Mouse (Mus musculus): ENCODE results near the gene Foxj1. TPM values are rescaled to one million over a fixed set of nuclear protein-coding genes. Genes with fewer than 3 reads are reported as not detected.
A peak's percentile ranks its signal among the peaks of the same experiment; 100 is the strongest.

Gene Foxj1
- total RNA-seq, 1 experiment from 2014 or later = not detected

DNA sequence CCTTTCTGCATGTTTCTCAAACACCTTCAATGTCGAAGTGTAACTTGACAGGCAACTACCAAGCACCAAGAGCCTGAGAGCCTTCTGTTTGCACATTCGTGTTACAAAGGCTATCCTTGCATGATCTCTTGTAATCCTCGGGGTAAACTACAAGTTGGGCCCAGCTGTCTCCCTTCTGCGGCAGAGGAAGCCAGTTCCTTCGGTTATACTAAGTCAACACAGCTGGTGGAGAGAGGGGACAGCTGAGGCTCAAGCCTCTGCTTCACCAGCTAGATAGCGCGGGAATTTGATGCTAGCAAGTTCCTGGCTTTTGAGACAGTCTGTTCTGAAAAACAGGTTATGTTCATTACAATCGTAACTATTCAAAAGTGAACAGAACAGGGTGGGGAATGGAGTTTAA is 22.8 kb downstream of the Foxj1 start:
- no peak for ATAC-seq (replicated peaks in 1 of 2; ENCODE audit: insufficient read depth in 1 of 2, low FRiP score in 2 of 2, low TSS enrichment in 1 of 2, low read depth in 1 of 2, poor library complexity in 2 of 2, severe bottlenecking in 2 of 2)

- ATAC-seq (replicated peaks in 1 of 2; ENCODE audit: insufficient read depth in 1 of 2, low FRiP score in 2 of 2, low TSS enrichment in 1 of 2, low read depth in 1 of 2, poor library complexity in 2 of 2, severe bottlenecking in 2 of 2) = no peak
These were observed 24.0 kb downstream of the Foxj1 start for GRCm38 (mm10) chr11:116311169-116311568.

- ATAC-seq (replicated peaks in 1 of 2; ENCODE audit: insufficient read depth in 1 of 2, low FRiP score in 2 of 2, low TSS enrichment in 1 of 2, low read depth in 1 of 2, poor library complexity in 2 of 2, severe bottlenecking in 2 of 2) = no peak
These were observed 25.6 kb downstream of the Foxj1 start for GRCm38 (mm10) chr11:116309601-116310000.

GRCm38 (mm10) chr11:116307762-116308531 is 27.3 kb downstream of the Foxj1 start:
- no peak for ATAC-seq (replicated peaks in 1 of 2; ENCODE audit: insufficient read depth in 1 of 2, low FRiP score in 2 of 2, low TSS enrichment in 1 of 2, low read depth in 1 of 2, poor library complexity in 2 of 2, severe bottlenecking in 2 of 2)

DNA sequence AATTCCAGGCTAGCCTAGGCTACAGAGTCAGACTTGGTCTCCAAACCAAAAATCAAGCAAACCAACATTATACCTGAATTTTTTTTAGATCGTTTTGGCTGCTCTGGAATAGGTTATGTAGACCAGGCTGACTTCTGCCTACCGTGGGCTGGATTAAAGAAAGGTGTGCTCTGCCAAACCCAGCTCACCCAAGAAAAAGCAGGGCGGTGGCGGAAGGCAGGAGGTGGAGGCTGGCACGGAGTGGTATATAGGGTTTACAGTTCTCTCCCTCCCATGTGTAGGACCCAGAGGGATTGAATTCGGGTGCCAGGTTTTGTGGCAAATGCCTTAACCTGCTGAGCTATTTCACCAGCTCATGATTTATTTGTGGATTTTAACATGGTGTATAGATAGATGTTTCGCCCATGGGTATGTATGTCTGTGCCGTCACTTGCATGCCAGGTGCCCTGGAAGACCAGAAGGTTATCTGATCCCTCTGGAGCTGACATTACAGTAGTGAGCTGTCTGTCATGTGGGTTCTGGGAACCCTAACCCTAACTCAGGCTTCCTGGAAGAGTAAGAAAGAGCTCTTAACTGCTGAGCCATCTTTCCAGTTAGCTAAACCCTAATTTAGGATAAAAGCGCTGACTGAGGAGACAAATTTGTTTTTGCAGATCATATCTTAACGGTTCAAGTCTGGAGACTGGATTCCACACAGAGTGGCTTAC is 28.0 kb downstream of the Foxj1 start, which contains the start of gene Exoc7:
Gene Exoc7 (minus strand): TSS at position 215 of the 707 bp plus-strand sequence.
- no peak for ATAC-seq (replicated peaks in 1 of 2; ENCODE audit: insufficient read depth in 1 of 2, low FRiP score in 2 of 2, low TSS enrichment in 1 of 2, low read depth in 1 of 2, poor library complexity in 2 of 2, severe bottlenecking in 2 of 2)

DNA sequence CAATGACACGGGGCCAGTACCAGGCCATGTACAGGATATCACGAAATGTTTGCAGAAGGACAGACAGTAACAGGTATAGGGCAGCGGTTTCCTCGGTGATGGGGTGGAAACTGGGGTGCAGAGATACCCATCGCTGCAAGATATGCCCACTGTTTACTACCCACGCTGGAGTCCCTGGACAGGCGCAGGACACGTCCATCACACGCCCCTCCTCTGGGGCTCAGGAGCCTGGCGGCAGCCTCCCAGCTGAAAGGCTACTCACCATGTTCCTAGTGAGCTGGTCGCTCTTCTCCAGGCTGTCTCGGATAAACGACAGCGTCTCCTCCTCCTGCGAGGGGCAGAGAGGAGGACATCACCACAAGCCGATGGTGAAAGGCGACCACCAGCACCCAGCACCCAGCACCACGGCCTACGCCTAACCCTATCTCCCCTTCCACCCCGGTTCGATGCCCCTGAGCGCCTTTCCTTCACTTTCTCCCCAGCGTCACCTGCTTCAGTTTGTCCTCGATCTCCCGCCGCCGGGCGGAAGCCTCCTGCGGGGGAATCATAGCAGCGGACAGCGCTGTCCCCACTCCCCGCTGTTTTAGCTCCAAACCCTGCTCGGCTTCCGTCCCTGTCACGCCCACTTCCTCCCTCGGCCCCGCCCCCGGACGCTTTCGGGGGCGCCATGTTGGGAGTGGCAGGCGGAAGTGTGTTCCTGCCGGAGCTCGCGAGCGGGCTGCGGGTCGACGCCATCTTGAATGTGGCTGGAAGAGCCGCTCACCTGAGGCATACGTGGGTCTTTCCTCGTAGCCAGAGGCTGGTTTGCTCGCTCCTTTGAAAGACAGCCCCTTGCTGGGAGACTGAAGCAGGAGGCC is 28.8 kb downstream of the Foxj1 start:
- peak; percentile 96 to 98 for ATAC-seq (replicated peaks in 1 of 2; ENCODE audit: insufficient read depth in 1 of 2, low FRiP score in 2 of 2, low TSS enrichment in 1 of 2, low read depth in 1 of 2, poor library complexity in 2 of 2, severe bottlenecking in 2 of 2)

- no peak for ATAC-seq (replicated peaks in 1 of 2; ENCODE audit: insufficient read depth in 1 of 2, low FRiP score in 2 of 2, low TSS enrichment in 1 of 2, low read depth in 1 of 2, poor library complexity in 2 of 2, severe bottlenecking in 2 of 2)
These were observed 29.8 kb downstream of the Foxj1 start for GRCm38 (mm10) chr11:116305423-116305822.

GRCm38 (mm10) chr11:116298621-116299020 is 36.6 kb downstream of the Foxj1 start:
- no peak for ATAC-seq (replicated peaks in 1 of 2; ENCODE audit: insufficient read depth in 1 of 2, low FRiP score in 2 of 2, low TSS enrichment in 1 of 2, low read depth in 1 of 2, poor library complexity in 2 of 2, severe bottlenecking in 2 of 2)

DNA sequence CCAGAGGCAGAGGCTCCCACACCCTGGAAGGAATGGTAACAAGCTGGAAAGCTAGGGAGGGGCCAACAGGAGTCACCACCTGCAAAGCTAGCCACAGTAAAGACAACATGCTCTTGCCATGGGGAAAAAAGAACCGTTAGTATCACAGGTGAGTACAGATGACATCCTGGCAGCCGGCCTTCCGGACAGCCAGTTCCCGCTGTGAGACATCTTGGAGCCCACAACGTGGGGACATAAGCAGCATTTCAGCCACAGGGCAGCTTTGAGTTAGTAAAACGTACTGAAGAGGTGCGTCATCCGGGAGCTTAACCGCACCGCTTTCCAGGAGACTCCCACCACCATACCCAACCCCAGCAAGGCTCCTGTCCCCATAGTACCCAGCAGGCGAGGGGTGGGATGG is 37.0 kb downstream of the Foxj1 start:
- no peak for ATAC-seq (replicated peaks in 1 of 2; ENCODE audit: insufficient read depth in 1 of 2, low FRiP score in 2 of 2, low TSS enrichment in 1 of 2, low read depth in 1 of 2, poor library complexity in 2 of 2, severe bottlenecking in 2 of 2)

DNA sequence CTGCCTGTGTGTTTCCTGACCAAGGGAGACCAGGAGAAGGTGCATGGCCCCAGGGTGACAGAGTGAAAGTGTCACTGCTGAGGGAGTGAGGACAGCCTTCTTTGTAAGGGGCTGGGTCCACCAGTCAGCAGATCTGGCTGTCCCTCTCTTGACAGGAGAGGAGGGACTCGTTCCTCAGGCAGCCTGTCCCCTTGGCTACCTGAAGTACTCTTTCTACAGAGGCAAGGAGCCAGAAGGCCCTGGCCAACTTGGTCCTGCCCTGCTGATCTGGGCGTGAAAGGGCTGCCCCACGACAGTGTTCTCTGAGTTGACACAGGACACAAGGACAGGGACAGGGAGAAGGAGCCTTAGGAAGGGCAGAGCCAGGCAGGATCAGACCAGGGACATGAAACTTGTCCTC is 38.2 kb downstream of the Foxj1 start:
- ATAC-seq (replicated peaks in 1 of 2; ENCODE audit: insufficient read depth in 1 of 2, low FRiP score in 2 of 2, low TSS enrichment in 1 of 2, low read depth in 1 of 2, poor library complexity in 2 of 2, severe bottlenecking in 2 of 2) = no peak

GRCm38 (mm10) chr11:116296191-116296734 is 38.9 kb downstream of the Foxj1 start:
- no peak for ATAC-seq (replicated peaks in 1 of 2; ENCODE audit: insufficient read depth in 1 of 2, low FRiP score in 2 of 2, low TSS enrichment in 1 of 2, low read depth in 1 of 2, poor library complexity in 2 of 2, severe bottlenecking in 2 of 2)

GRCm38 (mm10) chr11:116294319-116294718 is 40.9 kb downstream of the Foxj1 start:
- peak; percentile 27 to 46; a peak in 1 of 4 replicates for ATAC-seq (replicated peaks in 1 of 2; ENCODE audit: insufficient read depth in 1 of 2, low FRiP score in 2 of 2, low TSS enrichment in 1 of 2, low read depth in 1 of 2, poor library complexity in 2 of 2, severe bottlenecking in 2 of 2)

DNA sequence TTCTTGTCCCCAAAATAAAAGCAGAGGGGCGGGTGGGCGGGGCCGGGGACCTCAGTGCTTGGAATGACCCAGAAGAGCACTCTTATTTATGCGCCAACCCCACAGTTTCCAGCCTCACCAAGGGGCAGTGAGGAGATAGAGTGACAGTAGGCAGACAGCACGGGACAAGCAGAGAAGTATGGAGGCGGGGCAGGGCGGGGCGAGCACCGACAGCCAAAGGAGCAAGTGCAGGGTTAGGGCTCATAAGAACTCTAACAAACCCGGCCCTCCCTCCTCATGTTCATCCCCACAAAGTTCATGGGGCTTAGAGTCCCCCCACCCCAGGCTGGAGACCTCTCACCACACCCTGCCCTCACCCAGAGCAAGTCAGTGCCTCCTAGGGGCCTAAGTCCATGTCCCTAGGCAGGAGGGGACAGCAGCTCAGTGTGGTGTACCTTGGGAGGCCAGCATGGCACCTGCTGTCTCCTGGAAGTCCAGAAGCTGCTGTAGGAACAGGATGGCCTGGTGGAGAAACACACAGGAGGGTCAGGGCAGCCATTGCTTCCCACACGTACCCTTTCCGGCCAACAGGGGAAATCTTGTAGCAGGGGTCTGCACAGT is 41.6 kb downstream of the Foxj1 start:
- ATAC-seq (replicated peaks in 1 of 2; ENCODE audit: insufficient read depth in 1 of 2, low FRiP score in 2 of 2, low TSS enrichment in 1 of 2, low read depth in 1 of 2, poor library complexity in 2 of 2, severe bottlenecking in 2 of 2) = no peak

- ATAC-seq (replicated peaks in 1 of 2; ENCODE audit: insufficient read depth in 1 of 2, low FRiP score in 2 of 2, low TSS enrichment in 1 of 2, low read depth in 1 of 2, poor library complexity in 2 of 2, severe bottlenecking in 2 of 2) = no peak
These were observed 42.8 kb downstream of the Foxj1 start for GRCm38 (mm10) chr11:116292401-116292800.

DNA sequence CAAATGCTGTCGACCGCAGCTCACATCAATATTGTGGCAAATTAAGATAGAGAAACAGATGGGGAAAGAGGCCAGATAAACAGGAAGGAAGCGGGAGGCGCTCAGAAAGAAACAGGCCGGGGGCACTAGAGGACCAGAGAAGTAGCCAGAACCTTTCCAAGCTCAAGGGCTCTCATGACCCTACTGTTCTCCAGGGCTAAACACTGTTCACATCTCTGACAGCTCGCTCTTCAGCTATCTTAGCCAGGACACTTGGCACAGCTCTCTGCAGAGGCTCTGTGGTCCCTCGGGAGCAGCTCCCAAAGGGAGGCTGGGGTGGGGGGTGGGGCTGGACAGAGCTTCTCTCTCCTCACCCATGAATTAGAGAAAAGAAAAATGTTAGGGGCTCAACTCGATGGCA is 44.6 kb downstream of the Foxj1 start:
- no peak for ATAC-seq (replicated peaks in 1 of 2; ENCODE audit: insufficient read depth in 1 of 2, low FRiP score in 2 of 2, low TSS enrichment in 1 of 2, low read depth in 1 of 2, poor library complexity in 2 of 2, severe bottlenecking in 2 of 2)

DNA sequence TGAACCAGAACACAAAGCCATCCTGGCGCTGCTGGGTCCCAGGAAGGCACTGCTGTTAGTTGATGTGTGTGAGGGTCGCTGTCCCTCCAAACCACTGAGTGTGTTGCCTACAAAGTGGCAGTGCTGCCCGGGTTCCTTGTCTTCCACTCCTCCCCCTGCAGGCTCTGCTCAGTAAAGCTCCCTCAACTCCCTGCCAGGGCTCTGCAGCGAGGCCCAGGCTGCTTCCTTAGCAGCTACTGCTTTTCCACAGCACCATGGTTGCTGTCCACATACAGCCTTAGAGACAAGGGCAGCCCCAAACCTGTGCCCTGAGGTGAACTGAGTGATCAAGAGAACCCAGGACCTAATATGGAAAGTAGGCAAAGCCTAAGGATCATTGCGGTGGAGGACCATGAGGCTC is 47.8 kb downstream of the Foxj1 start:
- no peak for ATAC-seq (replicated peaks in 1 of 2; ENCODE audit: insufficient read depth in 1 of 2, low FRiP score in 2 of 2, low TSS enrichment in 1 of 2, low read depth in 1 of 2, poor library complexity in 2 of 2, severe bottlenecking in 2 of 2)

DNA sequence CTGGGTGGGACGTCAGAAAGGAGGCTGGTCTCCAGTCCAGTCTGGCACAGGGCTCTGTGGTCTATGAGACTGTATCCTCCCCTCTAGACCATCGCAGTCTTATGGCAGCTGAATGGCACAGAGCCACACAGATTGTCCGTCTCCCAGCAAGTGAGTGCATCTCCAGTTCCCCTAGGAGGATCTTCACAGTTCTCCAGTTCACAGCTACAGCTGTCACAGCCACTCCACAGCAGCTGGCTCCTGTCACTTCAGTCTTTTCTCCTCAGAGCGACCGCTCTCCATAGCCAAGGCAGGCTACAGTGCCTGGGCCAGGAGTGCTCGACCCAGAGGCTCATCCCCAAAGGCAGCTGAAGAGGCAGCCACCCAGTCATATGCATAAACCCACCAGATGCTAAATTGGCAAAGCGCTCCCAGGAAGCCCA is 49.4 kb downstream of the Foxj1 start:
- ATAC-seq (replicated peaks in 1 of 2; ENCODE audit: insufficient read depth in 1 of 2, low FRiP score in 2 of 2, low TSS enrichment in 1 of 2, low read depth in 1 of 2, poor library complexity in 2 of 2, severe bottlenecking in 2 of 2) = no peak
